Mouse (Mus musculus) retina, adult 2 months (tissue): Measurements from ENCODE around the gene Spsb3.

ENCODE experiments used
- DNase-seq: peaks from one replicate; pipeline ENCODE4 v3.0.0-alpha.2; 2012; ENCODE audit warnings: low read depth, low spot score

The Spsb3 gene

DNA sequence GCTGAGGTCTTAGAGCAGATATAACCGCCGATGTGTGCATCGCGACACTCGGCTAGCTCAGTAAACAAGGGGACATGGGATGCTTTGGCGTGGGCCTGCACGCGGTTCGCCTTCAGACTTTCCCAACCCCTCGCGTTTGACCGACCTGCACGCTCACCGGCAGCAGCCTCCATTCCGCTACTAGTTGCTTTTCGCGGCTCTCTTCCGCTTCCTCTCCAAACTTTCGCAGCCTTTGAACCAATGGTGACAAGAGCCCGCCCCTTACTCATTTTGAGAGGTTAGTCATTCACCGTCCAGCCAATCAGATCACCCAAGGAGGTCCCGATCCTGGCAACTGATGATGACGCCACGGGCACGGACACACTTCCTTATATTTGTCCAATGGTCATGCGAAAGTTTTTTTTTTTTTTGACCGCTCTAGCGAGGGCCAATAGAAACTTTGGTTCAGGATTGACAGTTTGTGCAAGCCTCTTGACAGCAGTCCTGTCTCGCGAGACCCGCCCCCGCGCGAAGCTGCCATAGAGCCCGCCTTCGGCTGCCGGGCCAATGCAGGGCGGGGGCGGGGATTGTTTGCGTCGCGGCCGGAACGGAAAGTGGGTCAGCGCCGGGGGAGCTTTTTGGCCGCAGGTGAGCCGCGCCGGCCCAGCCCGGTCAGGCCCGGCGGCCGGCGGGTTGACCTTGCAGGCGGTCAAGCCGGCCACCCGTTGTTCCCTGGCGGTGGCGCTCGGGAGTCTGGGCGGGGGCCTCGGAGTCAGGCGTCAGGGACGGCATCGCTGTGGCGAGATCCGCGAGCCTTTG is at the start of gene Spsb3, which contains the start of gene Nubp2:
Gene Spsb3 (plus strand): TSS at position 510 of the 798 bp plus-strand sequence.
Gene Nubp2 (minus strand): TSS at position 216 of the 798 bp plus-strand sequence.
- peak; percentile 99 for DNase-seq

DNA sequence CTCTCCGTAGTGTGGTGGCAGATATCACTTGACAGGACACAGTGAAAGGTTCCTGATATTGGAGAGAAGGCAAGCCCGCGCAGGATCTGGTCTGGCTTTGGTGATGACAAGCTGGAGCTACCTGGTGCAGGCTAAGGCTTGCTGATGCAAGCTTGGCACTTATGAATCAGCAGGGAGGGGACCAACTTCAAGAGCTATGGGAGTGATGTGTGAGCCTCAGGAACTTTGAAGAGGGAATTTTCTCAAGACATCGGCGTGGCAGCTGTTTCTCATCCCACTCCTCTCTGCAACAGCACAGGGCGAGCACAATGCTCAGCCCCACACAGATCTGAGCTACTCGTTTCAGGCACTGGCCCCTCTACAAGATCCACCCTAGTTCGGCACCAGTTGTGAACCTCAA is 46.6 kb upstream of the Spsb3 start, which contains the start of gene Hagh:
Gene Hagh (plus strand): TSS at position 302 of the 400 bp plus-strand sequence.
- no peak for DNase-seq

GRCm38 (mm10) chr17:24840341-24840740 is 46.1 kb upstream of the Spsb3 start:
- DNase-seq: no peak

DNA sequence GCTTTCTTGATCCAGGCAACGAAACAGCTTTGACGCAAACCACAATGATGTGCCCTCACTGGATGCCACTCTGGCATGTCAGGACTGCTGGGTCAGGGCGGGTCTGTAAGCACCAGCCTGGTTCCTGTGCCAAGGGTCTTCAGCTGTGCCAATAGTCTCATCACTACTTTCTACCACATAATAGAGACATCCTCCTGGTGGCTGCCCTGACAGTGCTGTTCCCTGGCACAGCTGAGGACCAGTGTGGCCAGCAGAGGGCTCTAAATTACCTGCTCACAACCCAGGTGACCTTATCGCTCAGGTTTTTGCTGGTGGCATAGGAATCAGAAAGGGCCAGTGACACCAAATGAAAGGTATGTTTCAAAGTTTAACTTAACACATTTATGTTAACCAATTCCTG is 45.3 kb upstream of the Spsb3 start:
- DNase-seq: no peak

DNA sequence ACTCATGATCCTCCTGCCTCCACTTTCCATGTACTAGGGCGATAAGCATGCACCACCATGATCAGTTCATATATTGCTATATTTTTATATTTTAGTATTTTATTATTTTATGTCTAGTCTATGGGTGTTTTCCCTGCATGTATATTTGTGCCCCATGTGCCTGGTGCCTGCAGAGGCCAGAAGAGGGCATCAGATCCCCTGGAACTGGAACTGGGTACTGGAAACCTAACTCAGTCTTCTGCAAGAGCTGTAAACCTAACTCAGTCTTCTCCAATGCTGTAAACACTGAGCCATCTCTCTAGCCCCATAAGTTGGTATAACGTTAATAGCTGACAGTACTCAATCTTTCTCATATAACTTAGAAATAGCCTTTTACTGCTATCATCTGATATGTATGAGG is 43.8 kb upstream of the Spsb3 start:
- DNase-seq: no peak

GRCm38 (mm10) chr17:24844525-24844924 is 41.9 kb upstream of the Spsb3 start:
- no peak for DNase-seq

DNA sequence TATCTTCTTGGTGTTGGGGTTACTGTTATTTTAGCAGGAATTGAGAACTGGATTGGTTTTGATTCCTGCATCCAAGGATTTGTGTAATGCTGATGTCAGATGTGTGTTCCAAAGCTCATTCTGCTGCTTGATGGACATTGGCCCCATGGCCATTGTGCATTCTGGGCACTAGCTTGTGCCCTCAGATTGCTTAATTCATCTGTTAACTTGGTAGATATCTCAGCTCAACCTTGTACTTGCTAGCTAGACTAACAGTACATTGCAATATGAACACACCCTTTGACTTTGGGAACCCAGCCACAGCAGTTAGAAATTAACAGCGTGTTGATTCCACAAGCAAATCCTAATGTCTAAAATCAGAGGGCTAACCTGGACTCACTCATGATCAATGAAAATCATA is 39.1 kb upstream of the Spsb3 start:
- no peak for DNase-seq

DNA sequence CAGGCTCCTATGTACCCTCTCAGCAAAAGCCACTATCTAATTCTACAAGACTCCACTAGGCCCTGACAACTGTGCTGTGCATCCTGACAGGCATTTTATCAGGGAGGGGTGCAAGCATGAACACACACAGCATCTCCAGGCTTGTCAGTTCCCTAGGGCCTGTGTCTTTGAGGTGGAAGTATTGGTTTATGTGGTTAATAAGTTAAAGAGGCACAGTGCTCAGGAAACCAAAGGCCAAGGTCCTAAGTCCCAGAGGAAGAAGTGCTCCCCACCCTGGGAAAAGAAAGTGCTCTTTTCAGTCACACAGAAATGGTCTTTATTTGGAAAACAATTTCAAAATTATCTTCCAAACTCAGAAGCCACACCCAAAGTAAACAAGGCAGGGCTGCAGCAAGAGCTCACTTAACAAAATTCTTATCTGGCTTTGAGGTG is 37.8 kb upstream of the Spsb3 start:
- no peak for DNase-seq

- no peak for DNase-seq
Measured at GRCm38 (mm10) chr17:24849733-24850064, 36.7 kb upstream of the Spsb3 start.

GRCm38 (mm10) chr17:24850065-24850772 is 36.2 kb upstream of the Spsb3 start, which contains the start of gene Fahd1:
Fahd1 (minus strand) TSS chr17:24850364.
- peak; percentile 92 for DNase-seq

GRCm38 (mm10) chr17:24850773-24851127 is 35.7 kb upstream of the Spsb3 start:
- no peak for DNase-seq

GRCm38 (mm10) chr17:24851381-24852125 is 34.9 kb upstream of the Spsb3 start:
- DNase-seq: no peak

- DNase-seq: no peak
Measured at GRCm38 (mm10) chr17:24855838-24856464, 30.5 kb upstream of the Spsb3 start.

DNA sequence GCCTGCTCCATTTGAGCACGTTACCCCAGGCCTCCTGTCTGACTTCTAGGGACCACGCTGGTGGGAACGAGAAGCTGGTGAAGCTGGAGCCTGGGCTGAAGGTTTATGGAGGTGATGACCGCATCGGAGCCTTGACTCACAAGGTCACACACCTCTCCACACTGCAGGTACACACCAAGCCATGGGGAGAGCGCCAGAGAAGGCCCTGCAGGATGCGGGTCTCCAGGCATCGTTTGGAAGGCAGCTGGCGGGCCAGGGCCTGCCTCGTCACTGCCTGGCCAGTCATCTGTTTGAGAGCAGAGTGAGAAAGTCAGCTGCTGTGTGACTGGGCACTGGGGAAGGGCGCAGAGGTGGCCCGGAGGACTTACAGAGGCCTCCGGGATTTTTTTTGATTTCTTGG is 29.9 kb upstream of the Spsb3 start:
- DNase-seq: no peak

- DNase-seq: no peak
Measured at GRCm38 (mm10) chr17:24857831-24858470, 28.5 kb upstream of the Spsb3 start.

DNA sequence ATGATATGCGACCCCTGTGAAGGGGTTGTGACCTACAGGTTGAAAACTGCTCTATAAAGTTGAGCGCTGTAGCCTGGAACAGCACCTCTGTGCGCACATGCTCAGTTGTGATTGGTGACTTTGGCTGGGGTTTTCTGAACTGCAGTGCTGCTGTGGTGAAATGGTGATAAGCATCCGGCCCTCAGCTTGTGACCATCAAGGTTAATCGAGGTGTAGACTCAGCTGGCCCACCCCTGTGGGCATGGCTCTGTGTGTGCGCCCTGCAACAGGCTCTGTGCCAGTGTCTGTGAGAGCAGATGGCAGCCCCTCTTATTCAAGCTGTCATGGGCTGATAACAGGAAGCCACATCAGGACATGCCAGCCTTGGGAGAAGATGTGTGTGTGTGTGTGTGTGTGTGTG is 27.5 kb upstream of the Spsb3 start:
- no peak for DNase-seq

GRCm38 (mm10) chr17:24860076-24860475 is 26.4 kb upstream of the Spsb3 start:
- no peak for DNase-seq

GRCm38 (mm10) chr17:24861785-24862184 is 24.7 kb upstream of the Spsb3 start:
- DNase-seq: no peak

- DNase-seq: no peak
Measured at GRCm38 (mm10) chr17:24865776-24866175, 20.7 kb upstream of the Spsb3 start, which contains the start of gene Igfals. Igfals (plus strand) TSS chr17:24865997.

GRCm38 (mm10) chr17:24867914-24868313 is 18.5 kb upstream of the Spsb3 start:
- DNase-seq: no peak
